Mouse (Mus musculus): Measurements from ENCODE around the gene Lce1i. TPM values are rescaled to one million over a fixed set of nuclear protein-coding genes. Genes with fewer than 3 reads are reported as not detected.
"Not testable (repeated sequence)": the region's sequence is repeated elsewhere in the genome, so short reads cannot be mapped to it uniquely, and the experiment has no call there.

The Lce1i gene
- not detected in 2 replicates for polyA plus RNA-seq (2014; fragmentation: Nextera tagmentation; extraction: Ambion mirVana)

DNA sequence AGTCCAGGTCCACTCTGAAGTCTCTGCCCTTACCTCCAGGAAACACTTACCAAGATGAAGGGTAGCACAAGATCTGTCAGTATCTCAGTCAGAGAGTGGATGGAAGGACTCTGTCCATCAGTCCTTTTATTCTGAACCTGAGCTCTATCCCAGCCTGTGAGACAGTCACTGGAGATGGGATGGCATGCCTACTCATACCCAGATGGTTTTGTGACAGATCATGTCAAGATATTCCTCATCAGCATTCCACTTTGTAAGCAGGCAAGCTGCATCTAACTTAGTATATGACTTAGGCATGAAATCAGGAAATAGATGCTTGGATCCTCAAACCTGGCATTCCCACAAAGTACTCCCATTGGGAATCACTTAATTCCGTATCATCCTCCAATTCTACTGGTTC, at the start of gene Lce1i:
Lce1i (minus strand) TSS at position 101 of the 400 bp plus-strand sequence.
- no peaks in the 10 kb centered on the region for H3K27me3 ChIP-seq (ENCODE audit: control insufficient read depth, insufficient read depth, low read length)
- 90% methylated on average over 1 of the region's 1 CpGs for WGBS
- H3K4me3 ChIP-seq (ENCODE audit: low read length): no peak within 1 kb of the TSS
- no peak for ATAC-seq (ENCODE audit: low FRiP score, low TSS enrichment)
- no peaks in the 10 kb centered on the region for H3K4me1 ChIP-seq (ENCODE audit: control insufficient read depth, insufficient read depth, low read length)
- no peaks in the 10 kb centered on the region for H3K9me3 ChIP-seq (ENCODE audit: control insufficient read depth, low read length)
- H3K27ac ChIP-seq (ENCODE audit: low read depth, low read length): no peak within 1 kb of the TSS
- H3K36me3 ChIP-seq (ENCODE audit: control insufficient read depth, insufficient read depth, low read length): no peaks in the 10 kb centered on the region
- H3K4me2 ChIP-seq (replicated peaks; ENCODE audit: low read depth, low read length): no peak within 1 kb of the TSS
- no peak within 1 kb of the TSS for H3K9ac ChIP-seq (ENCODE audit: low read depth, low read length)

DNA sequence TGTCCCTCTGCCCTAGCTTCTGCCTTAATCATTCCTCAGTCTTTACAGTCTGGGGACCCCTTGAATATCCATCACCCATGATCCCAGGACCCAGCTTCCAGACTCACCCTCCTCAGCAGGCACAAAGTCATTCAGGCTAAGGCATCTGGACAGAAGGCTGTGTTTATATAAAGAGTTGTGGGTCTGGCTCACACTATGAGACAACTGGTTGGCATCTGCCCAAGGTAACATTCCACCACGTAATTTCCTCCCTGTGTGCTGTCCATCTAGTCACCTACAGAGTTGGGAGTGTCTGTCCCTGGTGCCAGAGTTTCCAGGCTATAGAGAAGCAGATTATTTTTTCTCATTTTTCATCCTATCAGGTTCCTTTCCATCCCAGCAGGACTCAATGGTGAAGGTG, 48.4 kb upstream of the Lce1i start, which contains the start of gene Kprp:
Kprp (minus strand) TSS at position 140 of the 400 bp plus-strand sequence.
- WGBS: 54% methylated on average over 1 of the region's 1 CpGs
- H3K36me3 ChIP-seq (ENCODE audit: control insufficient read depth, insufficient read depth, low read length): no peaks in the 10 kb centered on the region
- no peak for ATAC-seq (ENCODE audit: low FRiP score, low TSS enrichment)

DNA sequence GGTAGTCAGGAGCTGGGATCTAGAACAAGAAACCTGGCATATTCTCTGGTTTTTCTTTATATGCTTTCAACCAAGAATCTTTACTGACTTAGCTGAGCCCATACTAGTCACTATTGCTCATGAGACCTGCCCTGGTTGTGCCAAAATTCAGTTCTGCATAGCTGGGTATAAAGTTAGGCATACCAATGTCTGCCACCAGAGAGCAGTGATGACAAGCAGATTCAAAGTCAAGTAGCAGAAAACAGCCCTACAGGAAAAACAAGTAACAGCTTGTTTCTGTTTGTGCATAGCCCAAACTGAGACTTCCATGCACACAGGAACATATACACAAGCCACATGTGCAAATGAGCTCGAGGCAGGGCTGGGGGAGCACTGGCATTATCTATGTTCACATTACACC, 47.1 kb upstream of the Lce1i start:
- Histone ChIP-seq H3K36me3 (ENCODE audit: control insufficient read depth, insufficient read depth, low read length) (no peaks in the 10 kb centered on the region), H3K4me2 (replicated peaks; ENCODE audit: low read depth, low read length) (no peak overlapping the region), H3K4me1 (ENCODE audit: control insufficient read depth, insufficient read depth, low read length) (no peaks in the 10 kb centered on the region), H3K27me3 (ENCODE audit: control insufficient read depth, insufficient read depth, low read length) (no peaks in the 10 kb centered on the region), H3K4me3 (ENCODE audit: low read length) (no peak overlapping the region), H3K9ac (ENCODE audit: low read depth, low read length) (no peak overlapping the region), H3K27ac (ENCODE audit: low read depth, low read length) (no peak overlapping the region), H3K9me3 (ENCODE audit: control insufficient read depth, low read length) (no peaks in the 10 kb centered on the region)
- no peak for ATAC-seq (ENCODE audit: low FRiP score, low TSS enrichment)
- WGBS: 32% methylated on average over 1 of the region's 1 CpGs

More for the DNA sequence above, 48.4 kb upstream of the Lce1i start, which contains the start of gene Kprp:
- Histone ChIP-seq H3K4me1 (ENCODE audit: control insufficient read depth, insufficient read depth, low read length) (no peaks in the 10 kb centered on the region), H3K4me2 (replicated peaks; ENCODE audit: low read depth, low read length) (no peak within 1 kb of the TSS), H3K27me3 (ENCODE audit: control insufficient read depth, insufficient read depth, low read length) (no peaks in the 10 kb centered on the region), H3K27ac (ENCODE audit: low read depth, low read length) (no peak within 1 kb of the TSS), H3K9me3 (ENCODE audit: control insufficient read depth, low read length) (no peaks in the 10 kb centered on the region), H3K9ac (ENCODE audit: low read depth, low read length) (no peak within 1 kb of the TSS), H3K4me3 (ENCODE audit: low read length) (no peak within 1 kb of the TSS)

DNA sequence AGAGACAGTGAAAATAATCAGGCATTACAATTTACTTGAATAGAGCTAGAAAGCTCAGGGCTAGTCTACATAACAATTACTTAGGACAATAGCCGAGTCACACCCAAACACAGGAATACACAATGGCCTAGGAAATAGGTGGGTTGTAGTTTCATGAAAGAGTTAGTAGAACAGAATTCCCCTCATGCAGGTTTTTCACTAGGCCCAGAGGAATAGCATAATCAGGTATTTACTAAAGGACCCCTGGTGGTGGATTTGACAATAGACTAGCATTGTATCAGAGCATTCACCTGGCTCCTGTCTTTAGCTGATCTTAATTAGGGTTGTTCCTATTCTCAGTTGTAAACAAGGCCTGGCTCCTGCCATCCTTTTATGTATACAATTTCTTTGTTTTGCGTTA, 37.3 kb upstream of the Lce1i start:
- H3K4me3 ChIP-seq (ENCODE audit: low read length); H3K9me3 ChIP-seq (ENCODE audit: control insufficient read depth, low read length); H3K4me2 ChIP-seq (replicated peaks; ENCODE audit: low read depth, low read length); H3K4me1 ChIP-seq (ENCODE audit: control insufficient read depth, insufficient read depth, low read length); H3K36me3 ChIP-seq (ENCODE audit: control insufficient read depth, insufficient read depth, low read length); H3K27ac ChIP-seq (ENCODE audit: low read depth, low read length); H3K9ac ChIP-seq (ENCODE audit: low read depth, low read length); H3K27me3 ChIP-seq (ENCODE audit: control insufficient read depth, insufficient read depth, low read length); ATAC-seq (ENCODE audit: low FRiP score, low TSS enrichment): not testable (repeated sequence)
- WGBS: 89% methylated on average over 2 of the region's 2 CpGs

DNA sequence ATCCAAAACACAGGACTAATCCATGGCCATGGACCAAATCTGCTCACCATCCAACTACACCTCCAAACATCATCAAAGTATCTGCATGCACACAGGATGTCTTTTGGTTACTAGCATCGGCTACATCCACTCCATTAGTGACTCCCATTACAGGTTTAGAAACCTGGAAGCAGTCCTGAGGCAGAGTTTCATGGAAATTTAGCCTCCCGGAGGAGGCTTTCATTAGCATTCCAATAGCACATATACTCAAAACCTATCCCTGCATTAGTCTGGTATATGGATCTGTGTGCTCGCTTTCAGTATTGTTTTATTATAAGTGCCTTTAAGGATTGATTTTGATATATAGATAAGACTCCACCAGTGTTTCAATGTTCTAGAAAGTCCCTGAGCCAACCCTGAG, 36.9 kb upstream of the Lce1i start:
- Histone ChIP-seq H3K27me3 (ENCODE audit: control insufficient read depth, insufficient read depth, low read length) (no peaks in the 10 kb centered on the region), H3K4me3 (ENCODE audit: low read length) (no peak overlapping the region), H3K9me3 (ENCODE audit: control insufficient read depth, low read length) (no peaks in the 10 kb centered on the region), H3K4me2 (replicated peaks; ENCODE audit: low read depth, low read length) (no peak overlapping the region), H3K27ac (ENCODE audit: low read depth, low read length) (no peak overlapping the region), H3K9ac (ENCODE audit: low read depth, low read length) (no peak overlapping the region), H3K4me1 (ENCODE audit: control insufficient read depth, insufficient read depth, low read length) (no peaks in the 10 kb centered on the region), H3K36me3 (ENCODE audit: control insufficient read depth, insufficient read depth, low read length) (no peaks in the 10 kb centered on the region)
- ATAC-seq (ENCODE audit: low FRiP score, low TSS enrichment): no peak
- 96% methylated on average over 3 of the region's 3 CpGs for WGBS

DNA sequence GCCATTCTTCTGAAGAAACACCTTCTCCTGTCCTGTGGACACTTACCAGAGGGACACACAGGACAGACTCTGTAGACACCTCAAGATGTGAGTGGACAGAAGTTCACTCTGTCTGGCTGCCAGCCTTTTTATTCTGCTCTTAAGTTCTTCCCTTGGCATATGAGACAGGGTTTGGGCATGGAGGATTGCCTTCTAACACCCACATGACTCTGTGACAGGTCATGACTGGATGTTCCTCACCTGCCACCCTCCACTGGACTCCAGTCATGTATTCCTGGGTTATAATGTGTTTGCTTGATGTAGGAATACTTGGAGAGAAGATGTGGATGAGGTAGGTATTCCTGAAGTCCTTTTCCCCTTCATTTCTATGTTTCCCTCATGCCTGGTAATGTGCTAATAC, 29.1 kb upstream of the Lce1i start, which contains the start of gene Lce1k:
Lce1k (minus strand) TSS at position 101 of the 400 bp plus-strand sequence.
- H3K9me3 ChIP-seq (ENCODE audit: control insufficient read depth, low read length): no peaks in the 10 kb centered on the region
- no peaks in the 10 kb centered on the region for H3K36me3 ChIP-seq (ENCODE audit: control insufficient read depth, insufficient read depth, low read length)
- H3K4me2 ChIP-seq (replicated peaks; ENCODE audit: low read depth, low read length): no peak within 1 kb of the TSS
- no peak for ATAC-seq (ENCODE audit: low FRiP score, low TSS enrichment)
- H3K9ac ChIP-seq (ENCODE audit: low read depth, low read length): no peak within 1 kb of the TSS
- H3K4me1 ChIP-seq (ENCODE audit: control insufficient read depth, insufficient read depth, low read length): no peaks in the 10 kb centered on the region
- H3K27ac ChIP-seq (ENCODE audit: low read depth, low read length): no peak within 1 kb of the TSS
- no peak within 1 kb of the TSS for H3K4me3 ChIP-seq (ENCODE audit: low read length)
- H3K27me3 ChIP-seq (ENCODE audit: control insufficient read depth, insufficient read depth, low read length): no peaks in the 10 kb centered on the region

DNA sequence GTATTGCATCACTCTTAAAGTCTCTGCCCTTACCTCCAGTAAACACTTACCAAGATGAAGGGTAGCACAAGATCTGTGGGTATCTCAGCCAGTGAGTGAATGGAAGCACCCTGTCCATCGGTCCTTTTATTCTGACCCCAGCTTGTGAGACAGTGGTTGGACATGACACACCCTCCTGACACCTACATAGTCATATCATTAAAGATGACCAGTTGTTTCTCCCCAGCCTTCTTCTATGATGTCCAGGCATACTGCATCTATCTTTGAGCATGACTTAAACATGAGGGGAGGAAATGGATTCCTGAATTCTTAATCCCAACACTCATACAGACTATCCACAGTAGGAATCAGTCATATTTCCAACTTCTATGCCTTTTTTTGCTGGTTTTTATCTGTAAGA, 11.7 kb upstream of the Lce1i start, which contains the start of gene Lce1j:
Lce1j (minus strand) TSS at position 101 of the 400 bp plus-strand sequence.
- Histone ChIP-seq H3K9me3 (ENCODE audit: control insufficient read depth, low read length) (no peaks in the 10 kb centered on the region), H3K27ac (ENCODE audit: low read depth, low read length) (no peak within 1 kb of the TSS), H3K36me3 (ENCODE audit: control insufficient read depth, insufficient read depth, low read length) (no peaks in the 10 kb centered on the region), H3K4me2 (replicated peaks; ENCODE audit: low read depth, low read length) (no peak within 1 kb of the TSS), H3K4me1 (ENCODE audit: control insufficient read depth, insufficient read depth, low read length) (no peaks in the 10 kb centered on the region), H3K4me3 (ENCODE audit: low read length) (no peak within 1 kb of the TSS), H3K9ac (ENCODE audit: low read depth, low read length) (no peak within 1 kb of the TSS), H3K27me3 (ENCODE audit: control insufficient read depth, insufficient read depth, low read length) (no peaks in the 10 kb centered on the region)
- ATAC-seq (ENCODE audit: low FRiP score, low TSS enrichment): no peak
- 77% methylated on average over 1 of the region's 1 CpGs for WGBS

DNA sequence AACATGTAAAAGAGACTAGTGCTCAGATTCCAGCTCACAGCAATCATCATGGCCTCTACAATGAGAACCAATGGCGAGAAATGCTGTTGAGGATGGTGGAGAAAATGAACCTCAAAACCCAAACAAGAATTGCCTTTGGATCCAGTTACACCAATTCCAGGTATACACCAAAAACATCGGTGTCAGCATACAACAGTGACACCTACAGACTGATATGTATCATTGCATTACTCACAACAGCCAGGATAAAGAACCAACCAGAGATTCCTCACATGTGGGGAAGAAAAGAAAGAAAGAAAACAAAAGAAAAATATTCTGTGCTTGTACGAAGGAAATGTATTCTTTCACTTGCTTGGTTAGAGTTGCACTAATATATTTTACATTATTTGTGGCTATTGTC, 7.1 kb downstream of the Lce1i start:
- Histone ChIP-seq H3K9me3 (ENCODE audit: control insufficient read depth, low read length) (no peaks in the 10 kb centered on the region), H3K36me3 (ENCODE audit: control insufficient read depth, insufficient read depth, low read length) (no peaks in the 10 kb centered on the region), H3K4me2 (replicated peaks; ENCODE audit: low read depth, low read length) (no peak overlapping the region), H3K4me1 (ENCODE audit: control insufficient read depth, insufficient read depth, low read length) (no peaks in the 10 kb centered on the region), H3K27ac (ENCODE audit: low read depth, low read length) (no peak overlapping the region), H3K9ac (ENCODE audit: low read depth, low read length) (no peak overlapping the region), H3K4me3 (ENCODE audit: low read length) (no peak overlapping the region), H3K27me3 (ENCODE audit: control insufficient read depth, insufficient read depth, low read length) (no peaks in the 10 kb centered on the region)
- no peak for ATAC-seq (ENCODE audit: low FRiP score, low TSS enrichment)
- WGBS: 18% methylated on average over 3 of the region's 3 CpGs

DNA sequence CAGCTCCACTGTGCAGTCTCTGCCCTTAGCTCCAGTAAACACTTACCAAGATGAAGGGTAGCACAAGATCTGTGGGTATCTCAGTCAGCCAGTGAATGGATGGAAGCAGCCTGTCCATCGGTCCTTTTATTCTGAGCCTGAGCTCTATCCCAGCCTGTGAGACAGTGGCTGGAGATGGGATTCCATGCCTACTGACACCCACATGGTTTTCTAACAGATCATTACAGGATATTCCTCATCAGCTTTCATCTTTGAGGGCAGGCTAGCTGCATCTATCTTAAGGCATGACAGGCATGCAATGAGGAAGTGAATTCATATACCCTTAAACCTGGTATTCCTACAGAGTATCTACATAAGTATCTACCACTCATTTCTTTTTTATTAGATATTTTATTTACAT, 13.7 kb downstream of the Lce1i start, which contains the start of gene Lce1h:
Lce1h (minus strand) TSS at position 101 of the 400 bp plus-strand sequence.
- Histone ChIP-seq H3K9me3 (ENCODE audit: control insufficient read depth, low read length) (no peaks in the 10 kb centered on the region), H3K27ac (ENCODE audit: low read depth, low read length) (no peak within 1 kb of the TSS), H3K4me1 (ENCODE audit: control insufficient read depth, insufficient read depth, low read length) (no peaks in the 10 kb centered on the region), H3K36me3 (ENCODE audit: control insufficient read depth, insufficient read depth, low read length) (no peaks in the 10 kb centered on the region), H3K4me3 (ENCODE audit: low read length) (no peak within 1 kb of the TSS), H3K4me2 (replicated peaks; ENCODE audit: low read depth, low read length) (no peak within 1 kb of the TSS), H3K27me3 (ENCODE audit: control insufficient read depth, insufficient read depth, low read length) (no peaks in the 10 kb centered on the region), H3K9ac (ENCODE audit: low read depth, low read length) (no peak within 1 kb of the TSS)
- WGBS: 100% methylated on average over 1 of the region's 1 CpGs
- no peak for ATAC-seq (ENCODE audit: low FRiP score, low TSS enrichment)
